Mouse (Mus musculus): ENCODE measurements around the gene Syt9. TPM values are rescaled to one million over a fixed set of nuclear protein-coding genes. Genes with fewer than 3 reads are reported as not detected.

Syt9 gene
- polyA plus RNA-seq, 1 experiment = not detected

DNA sequence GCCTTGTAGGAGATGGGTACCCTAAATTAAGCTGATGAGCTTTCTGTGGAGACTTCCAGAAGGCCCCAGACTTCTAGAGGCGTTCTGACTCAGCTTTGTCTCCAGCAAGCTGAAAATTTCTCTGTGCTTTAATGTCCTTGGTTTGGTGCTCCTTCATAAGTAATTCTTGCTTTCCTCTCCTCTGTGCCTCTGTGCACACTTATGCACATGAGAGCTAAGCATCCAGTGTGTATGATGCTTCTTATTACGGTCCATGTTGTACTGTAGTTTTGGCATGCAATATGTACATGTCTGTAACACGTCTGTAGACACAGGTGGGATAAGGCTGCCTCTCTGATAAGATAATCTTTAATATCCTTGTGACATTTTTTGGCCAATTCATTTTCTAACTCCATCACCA lies 227.4 kb downstream of the Syt9 start:
- Histone ChIP-seq H3K36me3 (ENCODE audit: control insufficient read depth, insufficient read depth) (no peaks in the 10 kb centered on the region), H3K79me2 (ENCODE audit: control insufficient read depth, insufficient read depth) (no peaks in the 10 kb centered on the region), H3K4me2 (ENCODE audit: low read depth) (no peak overlapping the region), H3K4me3 (no peak overlapping the region), H3ac (ENCODE audit: control insufficient read depth, insufficient read length) (no peak overlapping the region), H3K27me3 (ENCODE audit: control insufficient read depth, insufficient read depth, insufficient read length) (no peaks in the 10 kb centered on the region)
- TF ChIP-seq POLR2AphosphoS2 (IDR thresholded peaks at IDR 0.05; ENCODE audit: insufficient read length, low read depth) (no peak), MAX (IDR thresholded peaks at IDR 0.05; ENCODE audit: low read depth) (no peak), MYOD1 (IDR thresholded peaks at IDR 0.05; ENCODE audit: control insufficient read depth in 1 of 3, insufficient read length in 2 of 3, low read depth in 2 of 3) (no peak), TCF3 (IDR thresholded peaks at IDR 0.05; ENCODE audit: insufficient read length, low read depth) (no peak), REST (IDR thresholded peaks at IDR 0.05; ENCODE audit: insufficient read depth, insufficient read length) (no peak), USF1 (IDR thresholded peaks at IDR 0.05; ENCODE audit: low read depth) (no peak), CEBPB (IDR thresholded peaks at IDR 0.05; ENCODE audit: insufficient read depth, poor library complexity, severe bottlenecking) (no peak), MYOG (IDR thresholded peaks at IDR 0.05; ENCODE audit: control insufficient read depth in 1 of 3, insufficient read depth in 1 of 3, insufficient read length in 2 of 3, low read depth in 2 of 3) (no peak), TCF12 (IDR thresholded peaks at IDR 0.05; ENCODE audit: insufficient read depth, poor library complexity, severe bottlenecking) (no peak), E2F4 (IDR thresholded peaks at IDR 0.05; ENCODE audit: insufficient read depth) (no peak)

Other genes with a start within 250 kb of the Syt9 start
- not detected for gene Olfr715, start 239.6 kb upstream of the Syt9 start, polyA plus RNA-seq (2012; fragmentation: generic; extraction: Trizol)
- gene Olfr716, start 232.4 kb upstream of the Syt9 start, polyA plus RNA-seq (2012; fragmentation: generic; extraction: Trizol) = not detected
- gene Nlrp14, start 203.7 kb upstream of the Syt9 start, polyA plus RNA-seq (2012; fragmentation: generic; extraction: Trizol) = not detected
- gene Rbmxl2, start 161.3 kb upstream of the Syt9 start, polyA plus RNA-seq (2012; fragmentation: generic; extraction: Trizol) = not detected
- not detected for gene Olfml1, start 196.7 kb downstream of the Syt9 start, polyA plus RNA-seq (2012; fragmentation: generic; extraction: Trizol)
- gene Ppfibp2, start 224.5 kb downstream of the Syt9 start, polyA plus RNA-seq (2012; fragmentation: generic; extraction: Trizol) = 0.60 TPM

Measured in myocyte (in vitro differentiated cells).